Mouse (Mus musculus): ENCODE measurements around the gene Slco4c1. TPM values are rescaled to one million over a fixed set of nuclear protein-coding genes. Genes with fewer than 3 reads are reported as not detected.

Gene Slco4c1
- total RNA-seq, 1 experiment from 2014 or later = 1.8 TPM

DNA sequence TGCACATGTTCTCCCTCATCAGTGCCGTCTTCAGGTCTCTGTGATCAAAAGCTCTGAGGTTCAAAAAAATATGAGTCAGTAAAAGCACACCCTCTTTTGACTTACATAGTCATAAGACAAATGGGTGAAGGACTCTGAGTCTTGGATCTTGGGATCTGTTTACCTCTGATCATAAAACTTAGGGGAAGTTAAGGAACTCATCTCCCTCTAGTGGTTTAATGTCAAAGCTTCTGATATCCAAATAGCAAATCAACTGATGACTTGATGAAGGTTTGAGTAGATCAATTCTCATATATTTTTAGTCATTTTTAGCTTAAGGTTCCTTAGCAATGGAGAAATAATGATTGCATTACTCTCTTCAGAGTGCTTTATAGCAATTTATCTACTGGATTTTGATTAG lies 82.7 kb downstream of the Slco4c1 start:
- ATAC-seq (replicated peaks; ENCODE audit: insufficient number of reproducible peaks, low FRiP score, low TSS enrichment, poor library complexity, severe bottlenecking) = no peak

DNA sequence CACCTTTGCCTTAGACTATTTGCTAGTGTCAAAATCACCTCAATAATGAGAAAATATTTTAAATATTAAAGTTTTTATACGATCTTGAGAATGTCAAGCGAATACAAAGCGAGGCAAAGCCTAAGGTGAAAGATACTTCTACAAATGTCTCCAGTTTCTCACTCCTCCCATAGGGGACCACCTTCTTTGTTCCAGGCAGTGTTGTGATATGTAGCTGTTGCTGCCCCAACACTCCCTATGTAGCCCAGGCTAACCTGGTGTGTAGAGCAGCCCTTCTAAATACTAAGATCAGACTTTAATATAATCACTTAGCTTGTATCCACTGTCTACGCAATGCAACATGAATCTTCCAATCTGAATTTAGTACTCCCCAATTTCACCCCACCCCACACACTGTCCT lies 97.8 kb downstream of the Slco4c1 start:
- ATAC-seq (replicated peaks; ENCODE audit: insufficient number of reproducible peaks, low FRiP score, low TSS enrichment, poor library complexity, severe bottlenecking) = no peak

DNA sequence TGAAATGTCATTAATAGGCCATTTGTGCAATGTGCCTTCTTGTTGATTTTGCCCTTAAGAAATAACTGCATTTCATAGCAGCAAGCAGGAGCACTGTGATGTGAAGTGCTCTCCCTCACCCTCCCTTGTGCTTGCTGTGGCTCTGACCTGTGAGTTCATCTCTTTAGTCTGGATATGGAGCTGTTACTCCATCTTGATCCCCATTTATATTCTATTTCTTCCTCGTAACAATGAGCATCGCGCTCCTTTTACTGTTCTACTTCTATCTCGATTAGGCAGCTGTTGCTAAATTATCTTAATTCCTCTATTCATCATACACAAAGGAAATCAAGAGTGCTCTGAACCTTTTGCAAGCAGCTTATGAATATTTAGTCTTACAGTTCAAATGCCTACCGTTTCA lies 98.3 kb downstream of the Slco4c1 start:
- ATAC-seq (replicated peaks; ENCODE audit: insufficient number of reproducible peaks, low FRiP score, low TSS enrichment, poor library complexity, severe bottlenecking) = no peak

DNA sequence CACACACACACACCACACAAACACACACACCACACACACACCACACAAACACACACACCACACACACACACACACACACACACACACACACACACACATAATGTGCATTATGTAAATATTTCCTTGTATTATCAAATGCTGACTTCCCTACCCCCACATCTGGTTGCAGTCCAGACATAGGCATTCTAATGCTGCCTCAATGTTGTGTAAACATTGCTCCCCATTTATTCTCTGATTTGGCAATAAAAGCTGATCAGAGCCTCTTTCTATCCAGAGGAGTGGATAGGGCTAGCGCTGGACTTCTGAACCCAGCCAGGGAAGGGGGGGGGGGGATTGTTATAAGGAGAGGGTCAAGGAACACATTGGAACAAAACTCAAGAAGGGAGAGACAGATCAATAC lies 101.7 kb downstream of the Slco4c1 start:
- no peak for ATAC-seq (replicated peaks; ENCODE audit: insufficient number of reproducible peaks, low FRiP score, low TSS enrichment, poor library complexity, severe bottlenecking)

DNA sequence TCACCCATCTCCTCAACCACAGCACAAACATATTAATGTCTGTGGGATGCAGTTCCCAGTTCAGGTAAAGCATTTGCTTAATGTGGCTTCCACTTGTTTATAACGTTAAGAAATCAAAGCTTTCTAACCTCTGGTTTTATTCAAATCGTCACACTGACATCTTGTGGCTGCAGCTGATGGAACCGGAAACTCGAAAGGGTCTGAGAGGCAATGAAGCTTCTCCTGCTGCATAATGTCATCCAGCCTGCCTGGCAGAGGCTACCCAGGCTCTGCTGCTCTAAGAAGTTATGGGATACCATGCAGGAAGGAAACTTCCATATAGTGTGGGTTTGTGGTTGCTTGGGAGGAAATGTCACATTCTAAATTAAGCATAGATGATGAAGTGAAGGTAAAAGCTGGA lies 103.7 kb downstream of the Slco4c1 start:
- no peak for ATAC-seq (replicated peaks; ENCODE audit: insufficient number of reproducible peaks, low FRiP score, low TSS enrichment, poor library complexity, severe bottlenecking)

DNA sequence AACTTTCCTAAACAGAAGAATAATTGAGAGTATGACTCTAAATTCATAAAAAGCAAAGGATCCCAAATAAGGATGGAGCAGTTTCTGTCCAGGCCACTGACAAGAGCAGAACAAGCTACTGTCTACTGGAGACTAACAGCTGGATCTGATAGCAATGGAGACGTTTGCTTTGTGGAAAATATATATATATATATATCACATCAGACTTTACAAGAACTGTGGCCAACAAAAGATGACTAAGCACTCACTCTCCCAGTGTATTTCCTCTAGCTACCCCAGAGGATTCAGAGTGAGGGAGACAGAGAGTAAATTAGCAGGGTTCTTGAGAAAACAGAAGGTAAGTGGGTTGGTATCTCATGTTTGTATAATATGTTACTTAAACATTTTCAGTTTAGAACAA lies 105.4 kb downstream of the Slco4c1 start:
- ATAC-seq (replicated peaks; ENCODE audit: insufficient number of reproducible peaks, low FRiP score, low TSS enrichment, poor library complexity, severe bottlenecking) = no peak
